Mouse (Mus musculus) lung, adult 2 months (tissue): ENCODE results near the gene Arhgap4. TPM values are rescaled to one million over a fixed set of nuclear protein-coding genes. Genes with fewer than 3 reads are reported as not detected.

Experiments used
- DNase-seq: peaks from one replicate; pipeline ENCODE4 v3.0.0; 2022
- H3K4me1 ChIP-seq: fragments of 200-500 bp; 2 replicates; pipeline ENCODE4 v1.6.1; 2011; ENCODE audit warnings: low read length; ENCODE audit not compliant: control insufficient read depth, insufficient read depth
- H3K4me3 ChIP-seq: fragments of 200-500 bp; replicated peaks from 2 replicates; pipeline ENCODE3; 2011; ENCODE audit warnings: low read depth, mild to moderate bottlenecking, control low read depth, low read length; ENCODE audit errors: extremely low read depth
- CTCF ChIP-seq: fragments of 200-500 bp; IDR thresholded peaks from 2 replicates; pipeline ENCODE4 v1.5.1; 2011; ENCODE audit warnings: mild to moderate bottlenecking, low read length, control low read depth; ENCODE audit not compliant: insufficient read depth
- POLR2A ChIP-seq: fragments of 200-500 bp; IDR thresholded peaks from 2 replicates; pipeline ENCODE4 v1.6.1; 2011; ENCODE audit warnings: low read depth, mild to moderate bottlenecking, control low read depth, low read length, borderline replicate concordance; ENCODE audit errors: extremely low read depth
- WGBS: fragments of 180-500 bp; shearing (Covaris S2); methylation state at CpG from one replicate; pipeline ENCODE4 v1.1.7; 2018; 5-methylcytosine and 5-hydroxymethylcytosine counted together
- polyA plus RNA-seq: library from polyadenylated mRNA; depleted of rRNA; stranded (reverse); fragments of >200 nt; gene quantifications from 2 replicates; pipeline ENCODE4 v1.2.3, GENCODE M21; 2012

Gene Arhgap4
- polyA plus RNA-seq, 1 experiment, result 39.0 TPM

DNA sequence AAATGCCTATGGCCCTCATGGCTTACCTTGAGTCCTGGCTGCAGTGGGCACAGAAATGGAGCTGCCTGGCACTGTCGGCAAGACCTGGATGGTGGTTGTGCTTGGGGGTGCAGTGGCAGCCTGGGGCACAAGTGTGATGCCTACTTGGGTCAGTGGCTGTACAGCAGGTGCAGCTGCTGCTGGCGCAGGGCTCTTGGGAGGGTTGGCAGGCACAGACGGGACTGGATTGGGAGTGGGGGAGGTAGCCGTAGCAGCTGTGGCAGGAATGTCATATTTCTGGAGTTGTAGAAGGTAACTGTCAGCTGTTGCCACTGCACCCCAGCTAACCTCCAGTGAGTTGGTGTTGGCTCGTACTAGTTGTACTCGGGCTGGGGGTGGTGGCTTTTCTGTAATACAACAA, 33.3 kb upstream of the Arhgap4 start:
- DNase-seq, result no peak
- Histone ChIP-seq H3K4me1 (no peaks in the 10 kb centered on the region), H3K4me3 (no peak overlapping the region)
- 91% methylated on average over 6 of the region's 6 CpGs for WGBS
- TF ChIP-seq CTCF (no peak), POLR2A (no peak)

DNA sequence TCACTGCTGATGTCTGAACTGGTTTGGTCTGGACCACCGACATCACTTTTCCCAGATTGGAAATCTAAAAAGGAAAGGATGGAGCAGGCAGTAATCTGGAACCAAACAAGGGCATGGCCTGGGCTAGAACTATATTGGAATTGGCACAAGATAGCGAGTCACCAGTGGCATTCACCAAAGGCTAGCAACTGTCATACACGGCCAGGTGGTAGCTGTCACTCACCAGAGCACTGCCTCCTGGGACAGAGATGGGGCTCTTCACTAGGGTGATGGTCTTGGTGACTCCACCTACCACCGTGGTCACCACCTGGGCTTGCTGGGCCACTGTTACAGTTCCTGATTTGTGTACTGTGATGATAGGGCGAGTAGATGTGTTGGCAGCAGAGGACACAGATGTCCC, 30.9 kb upstream of the Arhgap4 start:
- H3K4me1 ChIP-seq, result no peaks in the 10 kb centered on the region
- no peak for DNase-seq
- TF ChIP-seq CTCF, result no peak
- WGBS, result 85% methylated on average over 5 of the region's 5 CpGs
- no peak overlapping the region for H3K4me3 ChIP-seq

DNA sequence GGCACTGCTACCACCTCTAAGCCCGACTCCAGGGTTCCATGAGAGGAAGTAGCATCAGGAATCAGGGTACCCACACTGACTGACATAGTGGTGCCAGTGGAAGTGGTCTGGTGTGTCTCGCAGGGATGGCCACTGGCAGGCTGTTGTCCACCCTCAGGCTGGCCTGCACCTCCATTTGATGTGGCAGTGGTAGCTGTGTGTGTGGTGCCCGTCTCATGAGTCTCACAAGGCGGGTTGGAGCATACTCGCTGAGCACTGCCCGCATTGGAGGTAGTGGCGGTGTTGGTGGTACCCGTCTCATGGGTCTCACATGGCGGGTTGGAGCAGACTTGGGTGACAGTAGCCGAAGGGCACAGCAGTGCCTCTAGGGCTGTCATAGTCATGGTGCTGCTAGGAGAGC, 27.7 kb upstream of the Arhgap4 start:
- Histone ChIP-seq H3K4me3 (no peak overlapping the region), H3K4me1 (no peaks in the 10 kb centered on the region)
- 82% methylated on average over 10 of the region's 10 CpGs for WGBS
- no peak for DNase-seq
- TF ChIP-seq CTCF (no peak), POLR2A (no peak)

DNA sequence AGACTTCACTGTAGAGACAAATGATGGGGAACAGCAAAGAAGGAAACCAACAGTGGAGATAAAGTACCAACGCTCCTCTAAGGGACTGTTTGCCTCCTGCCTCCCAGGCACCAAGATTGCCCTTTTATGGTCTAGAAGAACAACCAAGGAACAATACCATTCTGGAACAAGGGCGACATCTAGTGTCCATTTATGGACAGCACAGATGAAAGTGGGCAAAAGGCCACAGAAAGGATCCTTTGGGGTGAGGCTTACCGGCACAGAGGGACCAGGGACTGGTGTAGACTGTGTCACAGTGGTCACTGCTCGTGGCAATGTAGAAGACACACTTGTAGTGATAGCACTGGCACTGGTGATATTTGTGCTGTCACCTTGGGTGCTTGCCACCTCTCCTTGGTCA, 27.0 kb upstream of the Arhgap4 start:
- Histone ChIP-seq H3K4me3 (no peak overlapping the region), H3K4me1 (no peaks in the 10 kb centered on the region)
- no peak for DNase-seq
- TF ChIP-seq CTCF, result peak; percentile 31; the same call in 1 of the 2 replicates
- no peak for TF ChIP-seq POLR2A
- WGBS, result 36% methylated on average over 4 of the region's 4 CpGs

DNA sequence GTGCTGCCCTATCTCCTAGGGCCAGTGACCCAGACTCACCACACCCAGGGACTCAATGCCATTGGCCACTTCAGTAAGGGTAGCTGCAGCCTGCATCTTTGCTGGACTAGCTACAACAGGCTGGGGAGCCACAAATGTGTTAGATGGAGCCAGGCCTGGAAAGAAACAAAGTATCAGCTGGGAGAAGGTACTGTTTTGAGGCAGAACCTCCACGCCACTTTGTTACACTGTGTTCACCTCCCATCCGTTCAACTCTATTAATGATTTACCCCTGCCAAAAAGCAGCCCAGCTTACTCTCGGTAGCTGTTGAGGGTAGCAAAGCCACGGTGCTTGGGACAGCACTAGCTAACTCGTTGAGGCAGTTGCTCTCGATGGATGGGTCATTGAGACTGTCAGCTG, 25.2 kb upstream of the Arhgap4 start:
- TF ChIP-seq CTCF (no peak), POLR2A (no peak)
- no peak for DNase-seq
- 73% methylated on average over 6 of the region's 6 CpGs for WGBS
- Histone ChIP-seq H3K4me3 (no peak overlapping the region), H3K4me1 (no peaks in the 10 kb centered on the region)

DNA sequence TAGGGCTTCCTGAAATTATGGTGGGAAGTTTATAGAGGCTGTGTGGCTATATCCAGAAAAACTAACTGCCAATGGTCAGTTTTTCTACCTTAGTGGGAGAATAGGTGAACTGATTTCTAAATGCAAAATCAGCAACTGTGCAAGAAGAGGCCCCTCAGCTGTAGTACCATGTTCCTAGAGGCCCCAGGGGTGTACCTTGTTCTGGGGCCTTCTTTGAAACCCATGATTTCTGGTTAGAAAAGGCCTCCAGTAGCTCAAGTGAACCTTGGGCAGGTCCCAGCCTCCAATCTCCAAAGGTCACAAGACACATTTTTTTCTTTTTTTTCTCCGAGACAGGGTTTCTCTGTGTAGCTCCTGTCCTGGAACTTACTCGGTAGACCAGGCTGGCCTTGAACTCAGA, 20.6 kb upstream of the Arhgap4 start:
- no peak for DNase-seq
- H3K4me1 ChIP-seq, result no peaks in the 10 kb centered on the region
- 77% methylated on average over 2 of the region's 2 CpGs for WGBS
- no peak for TF ChIP-seq CTCF
- no peak overlapping the region for H3K4me3 ChIP-seq

DNA sequence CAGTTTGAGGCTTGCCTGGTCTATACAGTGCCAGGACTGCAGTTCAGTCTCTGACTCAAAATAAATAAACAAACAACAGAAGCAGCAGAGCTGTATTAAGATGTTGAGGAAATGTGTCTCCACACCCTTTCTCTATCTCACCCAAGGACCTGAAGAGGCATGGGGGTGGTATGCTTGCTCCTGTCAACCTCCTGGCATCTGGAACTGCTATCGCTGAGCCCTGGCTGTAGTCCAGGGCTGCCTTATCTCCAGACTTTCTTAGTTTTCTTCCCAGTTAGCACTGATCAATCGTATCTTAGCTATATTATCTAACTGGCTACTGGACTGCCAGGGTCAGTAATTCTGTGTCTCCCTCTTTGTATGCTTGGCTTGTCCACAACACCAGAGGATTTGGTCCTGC, 20.2 kb upstream of the Arhgap4 start:
- no peaks in the 10 kb centered on the region for H3K4me1 ChIP-seq
- no peak overlapping the region for H3K4me3 ChIP-seq
- DNase-seq, result no peak
- 52% methylated on average over 2 of the region's 2 CpGs for WGBS
- TF ChIP-seq CTCF (no peak), POLR2A (no peak)

DNA sequence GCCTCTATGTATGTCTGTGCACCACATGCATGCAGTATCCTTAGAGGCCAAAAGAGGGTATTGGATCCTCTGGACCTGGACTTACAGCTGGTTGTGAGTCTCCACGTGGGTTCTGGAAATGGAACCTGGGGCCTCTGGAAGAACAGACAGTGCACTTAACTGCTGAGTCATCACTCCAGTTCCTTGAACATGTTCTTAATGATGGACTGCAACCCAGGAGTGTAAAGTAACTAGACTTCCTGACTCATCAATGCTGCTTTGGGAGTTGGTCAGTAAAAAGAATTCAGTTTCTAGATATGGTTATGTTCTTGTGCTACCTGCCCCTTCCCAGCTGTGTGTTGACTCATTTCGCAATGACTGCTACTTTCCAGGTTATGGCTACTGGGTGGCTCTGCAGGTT, 10.2 kb upstream of the Arhgap4 start:
- Histone ChIP-seq H3K4me1 (peaks cover 4% of the 10 kb centered on the region), H3K4me3 (no peak overlapping the region)
- 68% methylated on average over 2 of the region's 2 CpGs for WGBS
- TF ChIP-seq CTCF (no peak), POLR2A (no peak)
- DNase-seq, result no peak

DNA sequence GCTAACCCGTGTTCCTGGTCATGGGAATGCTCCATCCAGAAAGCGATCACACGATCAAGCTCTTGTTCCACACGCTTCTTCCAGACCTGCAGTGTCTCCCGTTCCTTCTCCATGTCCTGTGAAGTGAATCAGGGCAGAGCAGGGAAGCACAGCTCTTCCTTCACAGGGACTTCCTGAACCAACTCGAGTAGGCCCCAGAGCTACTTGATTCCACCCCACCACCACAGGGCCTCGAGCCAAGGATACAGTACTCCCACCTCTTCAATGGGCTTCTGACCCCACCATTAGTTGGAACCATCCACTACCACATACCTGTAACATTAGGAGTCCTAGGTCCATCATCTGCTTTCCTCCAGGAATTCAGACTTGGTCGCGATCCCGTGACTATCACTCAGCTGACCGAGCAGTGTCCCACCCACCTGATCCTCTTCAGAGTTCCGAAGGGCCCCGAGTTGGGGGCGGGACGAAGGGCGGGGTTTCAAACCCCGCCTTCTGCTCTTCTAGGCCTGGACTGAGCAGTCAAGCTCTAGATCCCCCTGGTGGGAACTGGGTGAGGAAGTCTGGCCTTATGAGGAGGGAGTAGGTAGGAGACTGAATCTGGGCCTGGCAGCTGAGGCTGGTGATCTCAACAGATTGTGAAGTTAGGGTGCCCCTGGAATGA, 8.9 kb upstream of the Arhgap4 start, which contains the start of gene Renbp:
Renbp (minus strand) TSS at position 449 of the 661 bp plus-strand sequence.
- TF ChIP-seq POLR2A (peak; percentile 40; the same call in 1 of the 2 replicates), CTCF (peak; percentile 19; the same call in 1 of the 2 replicates)
- peak; percentile 66 for DNase-seq
- 49% methylated on average over 17 of the region's 17 CpGs for WGBS

DNA sequence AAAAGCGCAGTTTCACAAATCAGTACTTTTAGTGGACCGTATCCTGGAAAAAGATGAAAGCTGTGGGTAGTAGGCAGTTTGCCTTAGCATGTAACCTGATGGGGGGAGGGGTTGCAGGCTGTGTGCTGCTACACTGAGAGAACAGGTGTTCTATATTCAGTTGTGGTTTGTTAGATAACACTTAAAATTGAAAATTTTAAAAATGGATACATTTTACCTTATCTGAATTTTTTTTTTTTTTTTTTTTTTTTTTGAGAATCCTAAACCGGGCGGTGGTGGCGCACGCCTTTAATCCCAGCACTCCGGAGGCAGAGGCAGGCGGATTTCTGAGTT, 846 bp upstream of the Arhgap4 start:
- Histone ChIP-seq H3K4me3 (no peak overlapping the region), H3K4me1 (0 out of 2 replicates have a peak, but pooled peaks cover 2% of the 10 kb centered on the region)
- DNase-seq, result no peak
- TF ChIP-seq CTCF (no peak), POLR2A (no peak)
- 68% methylated on average over 8 of the region's 8 CpGs for WGBS

More for the DNA sequence above, 8.9 kb upstream of the Arhgap4 start, which contains the start of gene Renbp:
- H3K4me3 ChIP-seq, result peak within 1 kb of the TSS; percentile 83
- H3K4me1 ChIP-seq, result peaks cover 4% of the 10 kb centered on the region

DNA sequence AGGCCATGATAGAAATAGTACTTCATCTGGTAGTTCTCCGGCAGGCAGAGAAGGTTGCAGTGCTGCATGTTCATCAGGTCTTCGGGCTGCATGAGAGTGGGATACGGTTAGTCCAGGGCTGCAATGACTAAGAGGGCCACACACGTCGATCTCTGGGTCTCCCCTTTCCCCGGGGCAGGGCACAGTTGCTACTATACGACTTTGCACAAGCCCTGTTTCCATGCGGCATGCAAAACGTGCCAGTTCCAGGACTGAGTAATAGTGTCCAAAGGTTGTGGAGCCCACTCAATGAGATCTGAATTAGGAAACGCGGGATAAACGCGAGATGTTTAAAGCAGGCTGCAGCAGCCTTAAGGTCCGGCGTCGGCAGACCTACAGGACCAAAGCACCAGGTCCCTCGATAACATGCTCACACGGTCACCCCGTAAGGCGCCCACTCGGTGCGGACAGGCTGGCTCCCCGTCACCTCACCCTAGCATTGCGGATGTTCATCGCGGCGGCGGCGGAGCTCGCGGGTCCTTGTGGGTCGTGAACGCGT, 316 bp downstream of the Arhgap4 start:
- no peak for DNase-seq
- TF ChIP-seq CTCF (no peak), POLR2A (no peak)
- 0 out of 2 replicates have a peak, but pooled peaks cover 2% of the 10 kb centered on the region for H3K4me1 ChIP-seq
- peak overlapping the region; percentile 71 for H3K4me3 ChIP-seq
- WGBS, result 29% methylated on average over 34 of the region's 34 CpGs
